Mouse (Mus musculus) stomach, embryonic 14.5 days (tissue): ENCODE results near the gene Nsg1. TPM values are rescaled to one million over a fixed set of nuclear protein-coding genes. Genes with fewer than 3 reads are reported as not detected.

Experiments
- ATAC-seq: fragments of 200-750 bp; cut with Nextera tagmentation; 2 replicates; pipeline ENCODE4 v1.8.0; 2017; ENCODE audit warnings: low read depth, moderate TSS enrichment; ENCODE audit not compliant: insufficient number of reproducible peaks, insufficient read depth, low FRiP score
- H3K27ac ChIP-seq: fragments of 300-500 bp; sonication (generic); 2 replicates; pipeline ENCODE4 v1.5.1; 2014; ENCODE audit warnings: mild to moderate bottlenecking, low read length, moderate library complexity, mixed read lengths
- H3K27me3 ChIP-seq: fragments of 300-500 bp; sonication (generic); 2 replicates; pipeline ENCODE4 v1.6.1; 2014; ENCODE audit warnings: low read length, control low read depth, mixed read lengths; ENCODE audit not compliant: control insufficient read depth, insufficient read depth
- H3K36me3 ChIP-seq: fragments of 300-500 bp; sonication (generic); 2 replicates; pipeline ENCODE4 v1.6.1; 2014; ENCODE audit warnings: mild to moderate bottlenecking, control low read depth, low read length, moderate library complexity, mixed read lengths; ENCODE audit not compliant: control insufficient read depth, insufficient read depth
- H3K4me1 ChIP-seq: fragments of 300-500 bp; sonication (generic); 2 replicates; pipeline ENCODE4 v1.6.1; 2014; ENCODE audit warnings: low read length, control low read depth, mixed read lengths; ENCODE audit not compliant: control insufficient read depth, insufficient read depth
- H3K4me2 ChIP-seq: fragments of 300-500 bp; sonication (generic); replicated peaks from 2 replicates; pipeline ENCODE4 v1.6.1; 2014; ENCODE audit warnings: low read depth, low read length, control low read depth
- H3K4me3 ChIP-seq: fragments of 300-500 bp; sonication (generic); 2 replicates; pipeline ENCODE4 v1.5.1; 2014; ENCODE audit warnings: low read depth, low read length, control low read depth
- H3K9ac ChIP-seq: fragments of 300-500 bp; sonication (generic); replicated peaks from 2 replicates; pipeline ENCODE4 v1.6.1; 2014; ENCODE audit warnings: low read depth, mild to moderate bottlenecking, control low read depth, low read length, moderate library complexity, mixed read lengths
- H3K9me3 ChIP-seq: fragments of 300-500 bp; sonication (generic); 2 replicates; pipeline ENCODE4 v1.6.1; 2016; ENCODE audit warnings: low read depth, low read length, control low read depth; ENCODE audit not compliant: control insufficient read depth
- WGBS: fragments of 180-500 bp; shearing (Covaris S2); extraction: QIAGEN DNeasy Blood & Tissue Kit; methylation state at CpG from one replicate; pipeline ENCODE4 v1.1.7; 2014; 5-methylcytosine and 5-hydroxymethylcytosine counted together
- polyA plus RNA-seq: library from polyadenylated mRNA; unstranded; fragments of >200 nt; fragmentation: Nextera tagmentation; extraction: Ambion mirVana; gene quantifications from 2 replicates; pipeline ENCODE4 v1.2.1, GENCODE M21; 2014

Gene Nsg1
- polyA plus RNA-seq, 1 experiment from 2014 or later = 22.2 TPM

DNA sequence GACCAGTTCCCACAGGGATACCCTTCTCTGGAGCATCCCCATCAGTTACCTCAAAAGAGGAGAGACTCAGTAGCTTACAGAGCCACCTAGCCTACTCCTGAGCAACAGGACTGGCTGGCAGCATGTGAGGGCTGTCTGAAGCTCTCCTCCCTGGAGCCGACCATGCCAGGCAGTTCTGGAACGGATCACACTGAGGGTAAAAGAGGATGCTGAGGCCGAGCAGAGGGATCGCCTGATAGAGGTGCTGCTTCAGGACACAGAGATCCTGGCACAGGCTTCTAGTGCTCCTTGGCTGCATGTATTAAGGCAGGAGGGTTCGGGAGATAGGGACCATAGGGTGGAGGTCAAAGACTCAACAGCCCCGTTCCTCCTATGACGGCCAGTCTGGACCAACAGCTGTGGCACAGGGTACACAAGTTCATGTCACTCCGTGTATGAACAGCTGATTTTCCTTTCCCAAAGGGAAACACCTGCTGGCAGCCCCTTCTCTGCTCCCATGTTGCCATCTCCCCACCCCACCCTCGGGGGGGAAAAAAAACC, 2.2 kb downstream of the Nsg1 start:
- Histone ChIP-seq H3K27me3 (0 out of 2 replicates have a peak, but pooled peaks cover 2% of the 10 kb centered on the region), H3K4me2 (no peak overlapping the region), H3K9ac (no peak overlapping the region), H3K36me3 (peaks cover 19% of the 10 kb centered on the region), H3K9me3 (no peaks in the 10 kb centered on the region), H3K4me1 (0 out of 2 replicates have a peak, but pooled peaks cover 4% of the 10 kb centered on the region), H3K4me3 (no peak overlapping the region), H3K27ac (no peak overlapping the region)
- no peak for ATAC-seq
- WGBS = 69% methylated on average over 9 of the region's 9 CpGs

DNA sequence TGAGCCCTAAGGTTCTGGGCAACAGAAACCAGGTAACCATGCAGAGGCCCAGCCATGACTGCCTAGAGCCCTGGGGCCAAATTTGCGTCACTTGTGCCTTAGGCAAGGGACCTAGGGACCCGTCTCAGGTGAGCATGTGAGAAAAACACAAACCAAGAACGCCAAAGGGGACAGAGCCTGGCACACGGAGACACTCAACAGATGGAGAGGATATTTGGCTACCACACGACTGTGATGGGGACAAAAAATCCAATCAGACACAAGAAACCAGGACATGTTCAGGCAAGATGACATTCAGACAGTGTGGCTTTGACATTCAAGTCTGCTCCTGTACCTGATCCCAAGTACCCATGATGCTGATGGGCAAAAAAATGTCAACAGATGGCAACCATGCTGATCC, 6.1 kb downstream of the Nsg1 start:
- Histone ChIP-seq H3K36me3 (peaks cover 19% of the 10 kb centered on the region), H3K9ac (no peak overlapping the region), H3K27me3 (no peaks in the 10 kb centered on the region), H3K4me3 (no peak overlapping the region), H3K9me3 (no peaks in the 10 kb centered on the region), H3K27ac (no peak overlapping the region), H3K4me2 (no peak overlapping the region), H3K4me1 (no peaks in the 10 kb centered on the region)
- no peak for ATAC-seq
- WGBS = 92% methylated on average over 5 of the region's 5 CpGs

DNA sequence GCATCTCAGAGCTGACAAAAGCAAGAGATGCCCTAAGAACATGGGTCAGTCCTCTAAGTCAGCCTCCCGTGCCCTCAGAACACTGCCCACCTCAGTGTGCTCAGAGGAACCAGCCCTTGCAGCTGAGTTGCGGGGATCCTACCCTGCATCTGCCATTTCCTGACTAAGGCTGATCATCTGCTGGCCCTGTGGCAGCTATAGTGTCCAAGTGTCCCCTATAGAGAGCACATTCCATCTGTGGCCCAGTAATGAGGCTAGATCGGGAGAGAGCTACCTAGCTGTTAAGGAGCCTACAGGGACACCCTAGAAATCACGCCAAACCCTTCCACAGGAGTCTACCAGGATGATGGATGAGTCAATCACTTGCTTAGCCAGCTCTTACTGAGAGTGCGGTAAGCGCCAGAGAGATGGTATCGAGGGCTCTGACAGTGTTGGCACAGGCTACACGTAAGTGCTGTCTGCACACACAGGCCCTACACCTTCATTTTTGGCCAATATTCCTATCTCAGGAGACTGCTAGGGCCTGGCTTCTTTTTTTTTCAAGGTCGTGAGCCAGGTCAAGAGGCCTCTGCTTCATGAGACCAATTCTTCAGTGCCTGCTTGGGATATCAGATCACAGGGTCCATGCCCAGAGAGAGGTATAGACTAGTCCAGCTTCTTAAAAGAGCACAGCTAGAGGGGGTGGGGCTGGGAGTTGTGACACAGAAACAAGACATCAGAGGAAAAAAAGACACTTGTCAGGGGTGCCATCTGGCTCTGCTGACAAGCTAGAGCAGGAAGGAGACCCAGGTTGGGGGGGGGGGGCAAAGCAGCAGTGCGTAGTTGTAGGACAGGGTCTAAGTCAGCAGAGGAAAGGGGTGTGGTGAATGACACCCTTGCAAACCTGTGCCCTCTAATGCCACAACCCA, 7.3 kb downstream of the Nsg1 start:
- no peak overlapping the region for H3K9ac ChIP-seq
- H3K4me2 ChIP-seq = no peak overlapping the region
- no peak for ATAC-seq
- H3K27ac ChIP-seq = no peak overlapping the region
- H3K9me3 ChIP-seq = no peaks in the 10 kb centered on the region
- peaks cover 19% of the 10 kb centered on the region for H3K36me3 ChIP-seq
- WGBS = 82% methylated on average over 10 of the region's 10 CpGs
- no peaks in the 10 kb centered on the region for H3K4me1 ChIP-seq
- no peak overlapping the region for H3K4me3 ChIP-seq
- H3K27me3 ChIP-seq = no peaks in the 10 kb centered on the region

DNA sequence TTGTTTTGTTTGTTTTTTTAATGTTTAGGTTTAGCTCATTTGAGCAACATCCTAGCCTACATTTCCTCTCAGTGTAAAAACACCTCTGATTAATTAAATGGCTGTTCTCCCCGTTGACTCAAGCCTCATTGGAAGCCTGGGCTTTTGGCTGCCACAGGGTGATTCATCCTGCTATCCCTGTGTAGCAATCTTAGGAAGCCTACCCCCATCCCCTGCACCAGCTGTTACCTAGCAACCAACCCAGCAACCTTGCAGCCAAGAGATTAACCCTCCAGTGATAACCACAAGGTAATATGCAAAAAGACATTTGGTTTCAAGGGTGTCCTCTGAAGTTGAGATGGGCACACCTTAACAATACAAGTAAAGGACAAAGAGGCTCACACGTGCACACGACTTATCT, 8.4 kb downstream of the Nsg1 start:
- no peak overlapping the region for H3K27ac ChIP-seq
- H3K27me3 ChIP-seq = no peaks in the 10 kb centered on the region
- H3K4me3 ChIP-seq = no peak overlapping the region
- H3K9me3 ChIP-seq = no peaks in the 10 kb centered on the region
- H3K4me2 ChIP-seq = no peak overlapping the region
- ATAC-seq = no peak
- WGBS = 55% methylated on average over 3 of the region's 3 CpGs
- peaks cover 19% of the 10 kb centered on the region for H3K36me3 ChIP-seq
- H3K9ac ChIP-seq = no peak overlapping the region
- H3K4me1 ChIP-seq = no peaks in the 10 kb centered on the region

DNA sequence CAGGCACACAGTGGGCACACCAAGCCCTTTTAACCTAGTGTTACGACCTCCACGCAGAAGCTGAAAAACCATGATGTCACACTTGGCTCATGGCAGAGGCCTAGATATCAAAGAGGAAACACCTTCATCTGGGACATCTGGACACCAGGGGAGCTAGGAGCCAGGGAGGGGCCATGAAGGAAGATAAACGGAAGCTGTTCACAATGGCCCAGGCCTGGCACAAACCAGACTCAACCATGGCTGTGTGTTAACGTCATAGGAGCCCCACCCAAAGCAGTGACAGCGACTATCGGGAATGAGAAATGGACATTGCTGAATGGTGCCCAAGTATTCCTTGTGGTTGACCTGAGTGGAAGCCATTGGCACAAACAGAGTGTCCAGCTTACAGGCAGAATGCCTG, 13.2 kb downstream of the Nsg1 start:
- no peak overlapping the region for H3K4me2 ChIP-seq
- no peak overlapping the region for H3K9ac ChIP-seq
- WGBS = 86% methylated on average over 6 of the region's 6 CpGs
- H3K4me1 ChIP-seq = no peaks in the 10 kb centered on the region
- no peaks in the 10 kb centered on the region; the same call in 1 of the 2 replicates for H3K36me3 ChIP-seq
- no peak for ATAC-seq
- H3K27me3 ChIP-seq = no peaks in the 10 kb centered on the region
- no peak overlapping the region for H3K4me3 ChIP-seq
- no peak overlapping the region for H3K27ac ChIP-seq
- H3K9me3 ChIP-seq = no peaks in the 10 kb centered on the region

DNA sequence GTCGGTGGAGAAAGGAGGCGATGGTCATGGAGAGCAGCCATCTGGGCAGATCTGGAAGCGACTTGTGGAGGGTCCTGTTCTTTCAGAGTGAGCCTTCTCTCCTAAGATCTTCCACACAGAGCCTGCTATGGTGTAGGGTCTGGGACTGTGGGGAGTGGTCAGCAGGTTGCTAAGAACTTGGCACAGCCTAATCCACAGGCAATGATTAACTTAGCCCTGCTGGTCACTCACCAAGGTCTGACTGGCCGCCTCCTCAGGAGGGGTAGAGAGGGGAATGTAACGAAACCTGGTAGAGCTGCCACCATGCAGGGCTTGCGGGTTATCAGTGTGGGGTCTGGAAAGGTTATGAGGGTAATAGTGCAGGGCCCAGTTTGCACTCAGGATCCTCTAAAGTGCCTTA, 18.8 kb downstream of the Nsg1 start:
- no peak for ATAC-seq
- H3K27me3 ChIP-seq = no peaks in the 10 kb centered on the region
- 87% methylated on average over 6 of the region's 6 CpGs for WGBS

GRCm38 (mm10) chr5:38137163-38137562, 22.5 kb downstream of the Nsg1 start:
- Histone ChIP-seq H3K4me1 (no peaks in the 10 kb centered on the region), H3K4me2 (no peak overlapping the region), H3K9ac (no peak overlapping the region), H3K9me3 (no peaks in the 10 kb centered on the region), H3K36me3 (peaks cover 17% of the 10 kb centered on the region), H3K27me3 (no peaks in the 10 kb centered on the region), H3K27ac (no peak overlapping the region), H3K4me3 (no peak overlapping the region)
- ATAC-seq = no peak
- 84% methylated on average over 9 of the region's 9 CpGs for WGBS

More for the DNA sequence above, 18.8 kb downstream of the Nsg1 start:
- no peak overlapping the region for H3K4me3 ChIP-seq
- peaks cover 17% of the 10 kb centered on the region for H3K36me3 ChIP-seq
- H3K9ac ChIP-seq = no peak overlapping the region
- no peaks in the 10 kb centered on the region for H3K4me1 ChIP-seq
- no peaks in the 10 kb centered on the region for H3K9me3 ChIP-seq
- H3K27ac ChIP-seq = no peak overlapping the region
- no peak overlapping the region for H3K4me2 ChIP-seq

GRCm38 (mm10) chr5:38136247-38136646, 23.5 kb downstream of the Nsg1 start:
- ATAC-seq = no peak
- Histone ChIP-seq H3K4me3 (no peak overlapping the region), H3K9ac (no peak overlapping the region), H3K36me3 (peaks cover 17% of the 10 kb centered on the region), H3K4me2 (no peak overlapping the region), H3K27me3 (no peaks in the 10 kb centered on the region), H3K9me3 (no peaks in the 10 kb centered on the region), H3K27ac (no peak overlapping the region), H3K4me1 (no peaks in the 10 kb centered on the region)
- WGBS = 94% methylated on average over 9 of the region's 9 CpGs
